Mouse (Mus musculus): ENCODE measurements around the gene Bnc2. TPM values are rescaled to one million over a fixed set of nuclear protein-coding genes. Genes with fewer than 3 reads are reported as not detected.

Gene Bnc2
- polyA plus RNA-seq, 1 experiment from 2014 or later = 9.6 TPM

- Histone ChIP-seq H3K36me3 (no peaks in the 10 kb centered on the region), H3K9me3 (no peaks in the 10 kb centered on the region), H3K27ac (no peak overlapping the region), H3K4me1 (peaks cover 11% of the 10 kb centered on the region; the same call in 1 of the 2 replicates), H3K27me3 (replicated peaks) (peaks cover 29% of the 10 kb centered on the region), H3K4me2 (replicated peaks) (peak overlapping the region; percentile 18; the same call in 1 of the 2 replicates), H3K9ac (no peak overlapping the region), H3K4me3 (no peak overlapping the region)
- WGBS = 38% methylated on average over 12 of the region's 12 CpGs
- ATAC-seq (ENCODE audit: low FRiP score, low read depth) = peak; percentile 75; the same call in 1 of the 2 replicates
These were observed 6.0 kb downstream of the Bnc2 start for GRCm38 (mm10) chr4:84668949-84669605.

- WGBS = 87% methylated on average over 5 of the region's 5 CpGs
- no peak overlapping the region for H3K4me2 ChIP-seq (replicated peaks)
- no peak for ATAC-seq (ENCODE audit: low FRiP score, low read depth)
- peaks cover 23% of the 10 kb centered on the region for H3K27me3 ChIP-seq (replicated peaks)
- H3K36me3 ChIP-seq = no peaks in the 10 kb centered on the region
- H3K4me1 ChIP-seq = peaks cover 9% of the 10 kb centered on the region; the same call in 1 of the 2 replicates
- H3K9ac ChIP-seq = no peak overlapping the region
- no peak overlapping the region for H3K27ac ChIP-seq
- no peaks in the 10 kb centered on the region for H3K9me3 ChIP-seq
- H3K4me3 ChIP-seq = no peak overlapping the region
These were observed 6.8 kb downstream of the Bnc2 start for GRCm38 (mm10) chr4:84668226-84668625.

- Histone ChIP-seq H3K4me1 (no peaks in the 10 kb centered on the region), H3K9me3 (no peaks in the 10 kb centered on the region), H3K4me3 (no peak overlapping the region), H3K36me3 (no peaks in the 10 kb centered on the region), H3K27ac (no peak overlapping the region), H3K9ac (no peak overlapping the region), H3K27me3 (replicated peaks) (no peaks in the 10 kb centered on the region), H3K4me2 (replicated peaks) (no peak overlapping the region)
- ATAC-seq (ENCODE audit: low FRiP score, low read depth) = no peak
- WGBS = 89% methylated on average over 5 of the region's 5 CpGs
These were observed 12.6 kb downstream of the Bnc2 start for GRCm38 (mm10) chr4:84662228-84663065.

- H3K27me3 ChIP-seq (replicated peaks) = no peaks in the 10 kb centered on the region
- 88% methylated on average over 3 of the region's 3 CpGs for WGBS
- H3K4me2 ChIP-seq (replicated peaks) = no peak overlapping the region
- no peaks in the 10 kb centered on the region for H3K9me3 ChIP-seq
- H3K27ac ChIP-seq = no peak overlapping the region
- no peak overlapping the region for H3K9ac ChIP-seq
- H3K4me3 ChIP-seq = no peak overlapping the region
- no peaks in the 10 kb centered on the region for H3K4me1 ChIP-seq
- ATAC-seq (ENCODE audit: low FRiP score, low read depth) = no peak
- H3K36me3 ChIP-seq = no peaks in the 10 kb centered on the region
These were observed 13.7 kb downstream of the Bnc2 start for GRCm38 (mm10) chr4:84661341-84661740.

GRCm38 (mm10) chr4:84651786-84652185 is 23.3 kb downstream of the Bnc2 start:
- ATAC-seq (ENCODE audit: low FRiP score, low read depth) = no peak
- H3K4me3 ChIP-seq = no peak overlapping the region
- 60% methylated on average over 8 of the region's 8 CpGs for WGBS
- no peak overlapping the region for H3K27ac ChIP-seq
- no peaks in the 10 kb centered on the region for H3K36me3 ChIP-seq
- H3K4me2 ChIP-seq (replicated peaks) = no peak overlapping the region
- H3K27me3 ChIP-seq (replicated peaks) = no peaks in the 10 kb centered on the region
- H3K9ac ChIP-seq = no peak overlapping the region
- no peaks in the 10 kb centered on the region for H3K9me3 ChIP-seq
- no peaks in the 10 kb centered on the region for H3K4me1 ChIP-seq

GRCm38 (mm10) chr4:84646576-84646975 is 28.5 kb downstream of the Bnc2 start:
- H3K4me3 ChIP-seq = no peak overlapping the region
- no peaks in the 10 kb centered on the region for H3K27me3 ChIP-seq (replicated peaks)
- H3K4me2 ChIP-seq (replicated peaks) = no peak overlapping the region
- no peak overlapping the region for H3K27ac ChIP-seq
- H3K36me3 ChIP-seq = no peaks in the 10 kb centered on the region
- no peak overlapping the region for H3K9ac ChIP-seq
- H3K4me1 ChIP-seq = no peaks in the 10 kb centered on the region
- ATAC-seq (ENCODE audit: low FRiP score, low read depth) = no peak
- H3K9me3 ChIP-seq = no peaks in the 10 kb centered on the region

- H3K9me3 ChIP-seq = no peaks in the 10 kb centered on the region
- H3K4me1 ChIP-seq = peaks cover 17% of the 10 kb centered on the region
- H3K9ac ChIP-seq = no peak overlapping the region
- 57% methylated on average over 6 of the region's 6 CpGs for WGBS
- no peaks in the 10 kb centered on the region for H3K27me3 ChIP-seq (replicated peaks)
- H3K4me2 ChIP-seq (replicated peaks) = no peak overlapping the region
- no peak for ATAC-seq (ENCODE audit: low FRiP score, low read depth)
- no peak overlapping the region for H3K27ac ChIP-seq
- no peak overlapping the region for H3K4me3 ChIP-seq
- no peaks in the 10 kb centered on the region for H3K36me3 ChIP-seq
These were observed 35.9 kb downstream of the Bnc2 start for GRCm38 (mm10) chr4:84639166-84639565.

- Histone ChIP-seq H3K4me2 (replicated peaks) (peak overlapping the region; percentile 43), H3K27ac (no peak overlapping the region), H3K9ac (no peak overlapping the region), H3K36me3 (no peaks in the 10 kb centered on the region), H3K9me3 (no peaks in the 10 kb centered on the region), H3K4me3 (no peak overlapping the region), H3K27me3 (replicated peaks) (no peaks in the 10 kb centered on the region; the same call in 1 of the 2 replicates), H3K4me1 (peaks cover 17% of the 10 kb centered on the region)
- WGBS = 2% methylated on average over 10 of the region's 10 CpGs
- ATAC-seq (ENCODE audit: low FRiP score, low read depth) = peak; percentile 79
These were observed 37.4 kb downstream of the Bnc2 start for GRCm38 (mm10) chr4:84637641-84638040.

- Histone ChIP-seq H3K4me3 (no peak overlapping the region), H3K27me3 (replicated peaks) (no peaks in the 10 kb centered on the region; the same call in 1 of the 2 replicates), H3K9ac (no peak overlapping the region), H3K9me3 (no peaks in the 10 kb centered on the region), H3K36me3 (no peaks in the 10 kb centered on the region), H3K27ac (no peak overlapping the region), H3K4me2 (replicated peaks) (no peak overlapping the region), H3K4me1 (peaks cover 17% of the 10 kb centered on the region)
- 48% methylated on average over 4 of the region's 4 CpGs for WGBS
- no peak for ATAC-seq (ENCODE audit: low FRiP score, low read depth)
These were observed 40.3 kb downstream of the Bnc2 start for GRCm38 (mm10) chr4:84634751-84635150.

GRCm38 (mm10) chr4:84633991-84634390 is 41.1 kb downstream of the Bnc2 start:
- no peak overlapping the region for H3K9ac ChIP-seq
- no peaks in the 10 kb centered on the region for H3K36me3 ChIP-seq
- H3K4me3 ChIP-seq = no peak overlapping the region
- no peaks in the 10 kb centered on the region for H3K9me3 ChIP-seq
- H3K27ac ChIP-seq = no peak overlapping the region
- 88% methylated on average over 1 of the region's 1 CpGs for WGBS
- ATAC-seq (ENCODE audit: low FRiP score, low read depth) = no peak
- H3K4me1 ChIP-seq = peaks cover 13% of the 10 kb centered on the region
- no peaks in the 10 kb centered on the region; the same call in 1 of the 2 replicates for H3K27me3 ChIP-seq (replicated peaks)
- no peak overlapping the region for H3K4me2 ChIP-seq (replicated peaks)

- H3K27ac ChIP-seq = no peak overlapping the region
- no peak for ATAC-seq (ENCODE audit: low FRiP score, low read depth)
- H3K4me3 ChIP-seq = no peak overlapping the region
- no peaks in the 10 kb centered on the region for H3K36me3 ChIP-seq
- WGBS = 81% methylated on average over 12 of the region's 12 CpGs
- no peaks in the 10 kb centered on the region; the same call in 1 of the 2 replicates for H3K27me3 ChIP-seq (replicated peaks)
- H3K9me3 ChIP-seq = no peaks in the 10 kb centered on the region
- no peak overlapping the region for H3K9ac ChIP-seq
- no peak overlapping the region for H3K4me2 ChIP-seq (replicated peaks)
- peaks cover 13% of the 10 kb centered on the region for H3K4me1 ChIP-seq
These were observed 42.0 kb downstream of the Bnc2 start for GRCm38 (mm10) chr4:84632832-84633789.

GRCm38 (mm10) chr4:84627616-84628015 is 47.5 kb downstream of the Bnc2 start:
- H3K27me3 ChIP-seq (replicated peaks) = no peaks in the 10 kb centered on the region
- ATAC-seq (ENCODE audit: low FRiP score, low read depth) = no peak
- H3K4me2 ChIP-seq (replicated peaks) = no peak overlapping the region
- H3K27ac ChIP-seq = no peak overlapping the region
- H3K9me3 ChIP-seq = no peaks in the 10 kb centered on the region
- H3K36me3 ChIP-seq = no peaks in the 10 kb centered on the region
- 92% methylated on average over 7 of the region's 7 CpGs for WGBS
- H3K4me3 ChIP-seq = no peak overlapping the region
- H3K4me1 ChIP-seq = no peaks in the 10 kb centered on the region
- no peak overlapping the region for H3K9ac ChIP-seq
